Mouse (Mus musculus): Measurements from ENCODE around the gene Prkcz. TPM values are rescaled to one million over a fixed set of nuclear protein-coding genes. Genes with fewer than 3 reads are reported as not detected.

Gene Prkcz
- polyA plus RNA-seq, 2 experiments: 0.99 to 1.7 TPM

GRCm38 (mm10) chr4:155305531-155306031 is 55.6 kb downstream of the Prkcz start:
- Histone ChIP-seq H3K4me3 (ENCODE audit: insufficient read depth in 1 of 2, low read depth in 2 of 2, low read length in 2 of 2) (no peak overlapping the region), H3K4me1 (replicated peaks; ENCODE audit: control insufficient read depth in 2 of 2, insufficient read depth in 2 of 2, low read length in 1 of 2) (peaks cover 0 to 2% of the 10 kb centered on the region in 2 experiments; a peak in 1 of 4 replicates), H3K9me3 (ENCODE audit: control insufficient read depth, low read length) (no peaks in the 10 kb centered on the region), H3K27me3 (ENCODE audit: control insufficient read depth, insufficient read depth, low read length) (no peaks in the 10 kb centered on the region), H3K4me2 (ENCODE audit: low read depth) (no peak overlapping the region), H3K36me3 (replicated peaks; ENCODE audit: control insufficient read depth, insufficient read depth, low read depth) (no peaks in the 10 kb centered on the region), H3K27ac (no peak overlapping the region), H3K9ac (replicated peaks) (no peak overlapping the region)
- ATAC-seq (ENCODE audit: insufficient read depth): no peak
- 63% methylated on average over 8 of the region's 8 CpGs for WGBS (ENCODE audit: insufficient replicate concordance)
- TF ChIP-seq CTCF (IDR thresholded peaks at IDR 0.05; ENCODE audit: low read depth): no peak
- no peak for DNase-seq (ENCODE audit: low read depth in 3 of 3, low spot score in 3 of 3)

- no peaks in the 10 kb centered on the region for H3K9me3 ChIP-seq (ENCODE audit: control insufficient read depth, low read length)
- H3K4me3 ChIP-seq (ENCODE audit: insufficient read depth in 1 of 2, low read depth in 2 of 2, low read length in 2 of 2): no peak overlapping the region
- DNase-seq (ENCODE audit: low read depth in 3 of 3, low spot score in 3 of 3) (no peak), ATAC-seq (ENCODE audit: insufficient read depth) (no peak)
- H3K9ac ChIP-seq (replicated peaks): no peak overlapping the region
- peaks cover 0 to 2% of the 10 kb centered on the region in 2 experiments; a peak in 1 of 4 replicates for H3K4me1 ChIP-seq (replicated peaks; ENCODE audit: control insufficient read depth in 2 of 2, insufficient read depth in 2 of 2, low read length in 1 of 2)
- no peak for TF ChIP-seq EP300 (IDR thresholded peaks at IDR 0.05; ENCODE audit: low read depth)
- no peak for TF ChIP-seq CTCF (IDR thresholded peaks at IDR 0.05; ENCODE audit: low read depth)
- no peaks in the 10 kb centered on the region for H3K27me3 ChIP-seq (ENCODE audit: control insufficient read depth, insufficient read depth, low read length)
- H3K27ac ChIP-seq: no peak overlapping the region
- H3K4me2 ChIP-seq (ENCODE audit: low read depth): no peak overlapping the region
- 68% methylated on average over 7 of the region's 7 CpGs for WGBS (ENCODE audit: insufficient replicate concordance)
- H3K36me3 ChIP-seq (replicated peaks; ENCODE audit: control insufficient read depth, insufficient read depth, low read depth): no peaks in the 10 kb centered on the region
Measured at GRCm38 (mm10) chr4:155304508-155305096, 56.6 kb downstream of the Prkcz start.

GRCm38 (mm10) chr4:155301965-155302364 is 59.2 kb downstream of the Prkcz start:
- H3K36me3 ChIP-seq (replicated peaks; ENCODE audit: control insufficient read depth, insufficient read depth, low read depth): no peaks in the 10 kb centered on the region
- 60% methylated on average over 4 of the region's 4 CpGs for WGBS (ENCODE audit: insufficient replicate concordance)
- H3K9ac ChIP-seq (replicated peaks): no peak overlapping the region
- ATAC-seq (ENCODE audit: insufficient read depth) (no peak), DNase-seq (ENCODE audit: low read depth in 3 of 3, low spot score in 3 of 3) (no peak)
- H3K4me3 ChIP-seq (ENCODE audit: insufficient read depth in 1 of 2, low read depth in 2 of 2, low read length in 2 of 2): no peak overlapping the region
- H3K27ac ChIP-seq: no peak overlapping the region
- TF ChIP-seq EP300 (IDR thresholded peaks at IDR 0.05; ENCODE audit: low read depth) (no peak), CTCF (IDR thresholded peaks at IDR 0.05; ENCODE audit: low read depth) (no peak)
- H3K4me2 ChIP-seq (ENCODE audit: low read depth): no peak overlapping the region
- no peaks in the 10 kb centered on the region for H3K9me3 ChIP-seq (ENCODE audit: control insufficient read depth, low read length)
- no peaks in the 10 kb centered on the region for H3K27me3 ChIP-seq (ENCODE audit: control insufficient read depth, insufficient read depth, low read length)
- no peaks in the 10 kb centered on the region; a peak in 1 of 4 replicates for H3K4me1 ChIP-seq (replicated peaks; ENCODE audit: control insufficient read depth in 2 of 2, insufficient read depth in 2 of 2, low read length in 1 of 2)

- DNase-seq (ENCODE audit: low read depth in 3 of 3, low spot score in 3 of 3): no peak
- H3K27ac ChIP-seq: no peak overlapping the region
- H3K4me2 ChIP-seq (ENCODE audit: low read depth): no peak overlapping the region
- WGBS (ENCODE audit: insufficient replicate concordance): 84% methylated on average over 7 of the region's 7 CpGs
- no peak overlapping the region for H3K9ac ChIP-seq (replicated peaks)
- H3K4me1 ChIP-seq (replicated peaks; ENCODE audit: control insufficient read depth in 2 of 2, insufficient read depth in 2 of 2, low read length in 1 of 2): no peaks in the 10 kb centered on the region
- H3K36me3 ChIP-seq (replicated peaks; ENCODE audit: control insufficient read depth, insufficient read depth, low read depth): no peaks in the 10 kb centered on the region
- TF ChIP-seq CTCF (IDR thresholded peaks at IDR 0.05; ENCODE audit: low read depth): no peak
- TF ChIP-seq EP300 (IDR thresholded peaks at IDR 0.05; ENCODE audit: low read depth): no peak
- no peaks in the 10 kb centered on the region for H3K27me3 ChIP-seq (ENCODE audit: control insufficient read depth, insufficient read depth, low read length)
- H3K9me3 ChIP-seq (ENCODE audit: control insufficient read depth, low read length): no peaks in the 10 kb centered on the region
- ATAC-seq (ENCODE audit: insufficient read depth): no peak
- H3K4me3 ChIP-seq (ENCODE audit: insufficient read depth in 1 of 2, low read depth in 2 of 2, low read length in 2 of 2): no peak overlapping the region
Measured at GRCm38 (mm10) chr4:155301098-155301447, 60.1 kb downstream of the Prkcz start.

DNA sequence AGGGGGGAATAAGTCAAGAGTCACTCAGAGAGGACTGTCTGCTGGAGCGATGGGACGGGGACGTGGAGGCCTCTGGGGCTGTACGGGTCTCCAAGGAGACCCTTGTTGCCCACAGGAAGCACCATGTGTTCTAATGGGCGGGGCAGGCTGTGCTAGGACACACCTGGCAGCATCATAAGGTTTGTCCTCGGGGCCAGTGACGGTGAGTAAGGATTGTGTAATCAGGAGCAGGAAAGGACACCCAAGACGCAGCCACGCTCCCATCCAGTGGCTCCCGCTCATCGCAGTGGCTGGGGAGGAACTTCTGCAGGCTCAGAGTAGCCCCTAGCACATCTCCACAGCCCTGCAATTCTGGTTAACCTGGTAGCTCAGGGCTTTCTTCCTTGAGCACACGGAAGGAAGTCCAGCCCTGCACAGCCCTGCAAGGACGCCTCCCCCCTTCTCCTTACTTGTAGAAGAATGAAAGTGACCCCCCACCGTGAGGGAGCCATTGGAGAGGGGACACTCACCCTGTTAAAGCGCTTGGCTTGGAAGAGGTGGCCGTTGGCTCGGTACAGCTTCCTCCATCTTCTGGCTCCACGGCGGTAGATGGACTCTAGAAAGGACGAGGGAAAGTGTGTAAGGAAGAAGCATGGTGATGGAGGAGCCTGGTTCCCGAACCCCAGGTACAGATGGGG is 60.6 kb downstream of the Prkcz start:
- Histone ChIP-seq H3K4me1 (replicated peaks; ENCODE audit: control insufficient read depth in 2 of 2, insufficient read depth in 2 of 2, low read length in 1 of 2) (no peaks in the 10 kb centered on the region), H3K4me3 (ENCODE audit: insufficient read depth in 1 of 2, low read depth in 2 of 2, low read length in 2 of 2) (no peak overlapping the region), H3K9ac (replicated peaks) (no peak overlapping the region), H3K9me3 (ENCODE audit: control insufficient read depth, low read length) (no peaks in the 10 kb centered on the region), H3K4me2 (ENCODE audit: low read depth) (no peak overlapping the region), H3K36me3 (replicated peaks; ENCODE audit: control insufficient read depth, insufficient read depth, low read depth) (no peaks in the 10 kb centered on the region), H3K27ac (no peak overlapping the region), H3K27me3 (ENCODE audit: control insufficient read depth, insufficient read depth, low read length) (no peaks in the 10 kb centered on the region)
- DNase-seq (ENCODE audit: low read depth in 3 of 3, low spot score in 3 of 3) (no peak), ATAC-seq (ENCODE audit: insufficient read depth) (no peak)
- no peak for TF ChIP-seq CTCF (IDR thresholded peaks at IDR 0.05; ENCODE audit: low read depth)
- no peak for TF ChIP-seq EP300 (IDR thresholded peaks at IDR 0.05; ENCODE audit: low read depth)
- 57% methylated on average over 21 of the region's 21 CpGs for WGBS (ENCODE audit: insufficient replicate concordance)
